Mouse (Mus musculus) small intestine, adult 2 months (tissue): ENCODE measurements around the gene 1700025G04Rik.

Experiments
- CTCF ChIP-seq: fragments of 200-500 bp; IDR thresholded peaks from 2 replicates; pipeline ENCODE4 v1.5.1; 2012; ENCODE audit warnings: low read depth, mild to moderate bottlenecking, control low read depth, inconsistent platforms, low read length, moderate library complexity, mixed read lengths; ENCODE audit not compliant: insufficient replicate concordance, insufficient read length; ENCODE audit errors: extremely low read depth
- POLR2A ChIP-seq: fragments of 200-500 bp; IDR thresholded peaks from 2 replicates; pipeline ENCODE4 v1.6.1; 2012; ENCODE audit warnings: low read depth, mild to moderate bottlenecking, control low read depth, inconsistent platforms, low read length, moderate library complexity

DNA sequence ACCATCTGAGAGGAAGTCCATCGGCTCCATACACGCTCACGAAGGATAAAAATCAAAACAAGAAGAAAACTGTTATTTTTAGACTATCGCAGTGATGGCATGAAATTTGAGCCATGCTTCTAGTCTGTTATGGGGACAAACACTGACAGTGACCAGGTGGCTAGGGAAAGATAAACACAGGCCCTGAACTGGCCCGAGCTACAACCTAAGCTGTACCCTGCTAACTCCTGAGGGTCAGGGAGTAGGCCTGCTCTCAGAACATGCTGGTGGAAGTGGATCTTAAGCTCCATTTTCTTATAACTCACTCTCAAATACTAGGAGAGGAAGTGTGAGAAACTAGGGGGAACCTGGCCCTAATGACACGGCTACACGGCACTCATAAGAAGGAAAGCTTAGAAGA is 126.7 kb downstream of the 1700025G04Rik start:
- no peak for TF ChIP-seq CTCF
- no peak for TF ChIP-seq POLR2A
